Mouse (Mus musculus) stomach, postnatal 0 days (tissue): Measurements from ENCODE around the gene Gm4778.

Source experiments
- CTCF ChIP-seq: IDR thresholded peaks from 2 replicates; pipeline ENCODE4 v1.5.1; 2016; ENCODE audit warnings: antibody characterized with exemption, low read depth, mild to moderate bottlenecking, moderate library complexity
- EP300 ChIP-seq: optimal IDR thresholded peaks from 2 replicates; pipeline ENCODE3; 2016; ENCODE audit warnings: antibody characterized with exemption

GRCm38 (mm10) chr3:94305457-94305856 lies 41.6 kb downstream of the Gm4778 start:
- TF ChIP-seq CTCF (no peak), EP300 (no peak)
